Mouse (Mus musculus): ENCODE measurements at regions not wholly inside any gene's neighbourhood (a gene's known extent, or its start where the extent isn't known, plus 50 kb on each side); places are given as distances from the start of the nearest gene placed in this dataset.

DNA sequence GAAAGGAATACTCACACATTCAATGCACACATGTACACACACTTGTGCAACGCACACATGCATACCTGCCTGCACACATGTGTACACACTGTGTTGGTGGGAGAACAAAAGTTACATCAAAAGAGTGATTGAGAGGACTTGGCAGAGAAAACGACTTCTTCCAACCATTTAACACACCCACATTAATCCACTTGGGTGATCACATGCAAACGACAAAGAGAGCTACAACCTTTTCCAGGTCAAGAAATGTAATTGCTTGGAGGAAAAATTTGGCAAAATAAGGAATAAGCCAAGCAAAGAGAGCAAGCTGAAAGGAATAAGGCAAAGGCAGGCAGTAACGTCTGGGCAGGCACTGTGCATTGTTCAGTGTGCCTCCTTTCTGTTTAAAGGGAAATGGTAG is 67.3 kb downstream of the C1d start:
- ATAC-seq (ENCODE audit: insufficient number of reproducible peaks, insufficient read depth, low FRiP score, low read depth) = no peak
- Histone ChIP-seq H3K9ac (ENCODE audit: low read length) (no peak overlapping the region), H3K4me1 (ENCODE audit: control insufficient read depth in 2 of 2, insufficient read depth in 2 of 2, low read length in 2 of 2) (no peaks in the 10 kb centered on the region), H3K4me2 (ENCODE audit: low read length) (no peak overlapping the region), H3K27ac (replicated peaks in 1 of 2; ENCODE audit: control insufficient read depth in 1 of 2, insufficient read depth in 1 of 2, low read depth in 2 of 2, low read length in 2 of 2) (no peak overlapping the region), H3K36me3 (ENCODE audit: control insufficient read depth, insufficient read depth, low read length) (no peaks in the 10 kb centered on the region), H3K27me3 (ENCODE audit: control insufficient read depth, insufficient read depth, low read length) (no peaks in the 10 kb centered on the region), H3K4me3 (ENCODE audit: control insufficient read depth in 1 of 2, insufficient read depth in 1 of 2, low read depth in 1 of 2, low read length in 2 of 2) (no peak overlapping the region), H3K9me3 (ENCODE audit: control insufficient read depth, low read length) (no peaks in the 10 kb centered on the region)
- WGBS = 62% methylated on average over 4 of the region's 4 CpGs

DNA sequence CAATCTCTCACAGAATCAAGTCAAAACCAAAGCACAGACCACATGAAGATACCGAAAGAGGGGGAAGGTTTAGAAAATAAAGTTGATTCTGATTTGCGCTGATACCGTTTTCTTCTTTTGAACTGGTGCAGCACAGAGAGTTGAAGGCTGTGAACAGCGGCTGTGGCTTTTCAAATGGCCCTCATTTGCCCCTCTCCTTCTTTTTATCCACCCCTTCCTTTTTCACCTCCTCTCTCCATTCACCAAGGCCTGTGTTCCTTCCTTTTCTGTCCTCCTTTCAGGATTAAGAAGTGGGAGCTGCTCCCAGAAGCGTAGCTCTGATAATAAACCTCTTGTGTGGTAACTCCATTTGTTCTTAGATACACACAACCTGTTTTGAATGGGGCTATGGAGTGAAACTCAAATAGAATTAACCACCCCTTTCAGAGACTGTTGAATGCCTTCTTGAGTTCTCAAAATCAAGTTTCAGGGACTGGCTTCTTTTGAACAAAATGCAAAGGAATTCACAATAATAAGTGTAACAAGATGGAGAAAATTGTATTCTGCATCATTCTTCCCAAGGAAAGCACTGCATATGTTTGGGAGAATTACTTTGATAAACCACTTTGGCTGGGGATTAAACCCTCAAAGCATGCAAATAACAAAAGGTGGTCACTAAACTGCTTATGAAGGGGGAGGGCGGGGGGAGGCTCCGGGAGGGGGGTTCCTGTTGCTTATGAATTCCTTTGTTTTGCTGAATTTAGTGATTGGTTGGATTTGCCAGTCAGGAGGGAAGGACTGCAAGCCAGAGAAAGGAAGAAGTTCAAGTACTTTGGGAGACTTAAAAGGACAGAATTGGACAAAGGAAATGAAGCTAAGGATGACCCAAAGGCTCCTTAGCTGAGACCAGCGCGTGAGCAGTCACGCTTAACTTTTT is 68.6 kb downstream of the C1d start:
- H3K9ac ChIP-seq (ENCODE audit: low read length) = no peak overlapping the region
- no peaks in the 10 kb centered on the region for H3K27me3 ChIP-seq (ENCODE audit: control insufficient read depth, insufficient read depth, low read length)
- no peak overlapping the region for H3K27ac ChIP-seq (replicated peaks in 1 of 2; ENCODE audit: control insufficient read depth in 1 of 2, insufficient read depth in 1 of 2, low read depth in 2 of 2, low read length in 2 of 2)
- no peaks in the 10 kb centered on the region for H3K9me3 ChIP-seq (ENCODE audit: control insufficient read depth, low read length)
- no peaks in the 10 kb centered on the region for H3K36me3 ChIP-seq (ENCODE audit: control insufficient read depth, insufficient read depth, low read length)
- H3K4me3 ChIP-seq (ENCODE audit: control insufficient read depth in 1 of 2, insufficient read depth in 1 of 2, low read depth in 1 of 2, low read length in 2 of 2) = no peak overlapping the region
- no peak overlapping the region for H3K4me2 ChIP-seq (ENCODE audit: low read length)
- no peaks in the 10 kb centered on the region for H3K4me1 ChIP-seq (ENCODE audit: control insufficient read depth in 2 of 2, insufficient read depth in 2 of 2, low read length in 2 of 2)
- ATAC-seq (ENCODE audit: insufficient number of reproducible peaks, insufficient read depth, low FRiP score, low read depth) = no peak
- WGBS = 66% methylated on average over 10 of the region's 10 CpGs

DNA sequence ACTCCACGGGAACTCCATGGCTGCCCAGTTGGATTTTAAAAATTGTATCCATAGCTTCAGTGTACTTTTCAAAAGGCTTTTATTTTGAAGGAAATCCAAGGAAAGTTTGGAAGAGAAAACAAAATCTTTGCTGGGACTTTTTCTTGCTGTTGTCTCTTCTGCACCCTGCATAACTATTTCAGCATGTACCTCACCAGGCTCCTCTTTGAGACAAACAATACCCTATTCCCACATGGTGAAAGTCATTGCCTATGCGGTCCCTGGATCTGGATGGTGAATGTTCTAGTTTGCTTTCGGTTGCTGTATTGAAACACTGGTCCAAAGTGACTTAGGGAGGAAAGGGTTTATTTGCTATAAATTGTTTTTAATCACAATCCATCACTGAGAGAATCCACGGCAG is 69.3 kb downstream of the C1d start:
- no peak for ATAC-seq (ENCODE audit: insufficient number of reproducible peaks, insufficient read depth, low FRiP score, low read depth)
- no peak overlapping the region for H3K4me2 ChIP-seq (ENCODE audit: low read length)
- 76% methylated on average over 4 of the region's 4 CpGs for WGBS
- no peak overlapping the region for H3K9ac ChIP-seq (ENCODE audit: low read length)
- no peaks in the 10 kb centered on the region for H3K27me3 ChIP-seq (ENCODE audit: control insufficient read depth, insufficient read depth, low read length)
- H3K27ac ChIP-seq (replicated peaks in 1 of 2; ENCODE audit: control insufficient read depth in 1 of 2, insufficient read depth in 1 of 2, low read depth in 2 of 2, low read length in 2 of 2) = no peak overlapping the region
- no peak overlapping the region for H3K4me3 ChIP-seq (ENCODE audit: control insufficient read depth in 1 of 2, insufficient read depth in 1 of 2, low read depth in 1 of 2, low read length in 2 of 2)
- no peaks in the 10 kb centered on the region for H3K4me1 ChIP-seq (ENCODE audit: control insufficient read depth in 2 of 2, insufficient read depth in 2 of 2, low read length in 2 of 2)
- no peaks in the 10 kb centered on the region for H3K36me3 ChIP-seq (ENCODE audit: control insufficient read depth, insufficient read depth, low read length)
- H3K9me3 ChIP-seq (ENCODE audit: control insufficient read depth, low read length) = no peaks in the 10 kb centered on the region

DNA sequence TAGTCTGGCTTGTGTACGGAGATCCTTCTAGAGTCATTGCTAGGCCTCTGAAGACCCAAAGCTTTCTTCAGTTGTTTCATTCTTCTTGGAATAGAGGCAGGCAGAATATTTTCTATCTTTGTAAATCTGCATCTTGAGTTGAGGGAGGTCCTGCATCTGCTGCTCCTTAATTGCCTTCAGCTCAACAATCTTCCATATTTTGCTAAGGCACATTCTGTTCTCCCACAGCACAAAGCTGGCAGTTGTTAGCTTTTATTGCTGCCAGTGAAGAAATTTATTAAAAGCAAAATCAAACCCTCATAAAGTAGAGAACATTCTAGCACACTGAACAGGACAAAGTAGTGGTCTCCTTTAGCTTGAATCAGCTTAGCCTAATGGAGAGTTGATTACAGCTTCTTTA is 94.1 kb downstream of the C1d start:
- WGBS = 81% methylated on average over 1 of the region's 1 CpGs
- H3K27me3 ChIP-seq (ENCODE audit: control insufficient read depth, insufficient read depth, low read length) = no peaks in the 10 kb centered on the region
- ATAC-seq (ENCODE audit: insufficient number of reproducible peaks, insufficient read depth, low FRiP score, low read depth) = no peak
- H3K4me3 ChIP-seq (ENCODE audit: control insufficient read depth in 1 of 2, insufficient read depth in 1 of 2, low read depth in 1 of 2, low read length in 2 of 2) = no peak overlapping the region
- no peak overlapping the region for H3K4me2 ChIP-seq (ENCODE audit: low read length)
- no peaks in the 10 kb centered on the region for H3K9me3 ChIP-seq (ENCODE audit: control insufficient read depth, low read length)
- H3K36me3 ChIP-seq (ENCODE audit: control insufficient read depth, insufficient read depth, low read length) = no peaks in the 10 kb centered on the region
- no peak overlapping the region for H3K9ac ChIP-seq (ENCODE audit: low read length)
- H3K4me1 ChIP-seq (ENCODE audit: control insufficient read depth in 2 of 2, insufficient read depth in 2 of 2, low read length in 2 of 2) = no peaks in the 10 kb centered on the region
- no peak overlapping the region for H3K27ac ChIP-seq (replicated peaks in 1 of 2; ENCODE audit: control insufficient read depth in 1 of 2, insufficient read depth in 1 of 2, low read depth in 2 of 2, low read length in 2 of 2)

DNA sequence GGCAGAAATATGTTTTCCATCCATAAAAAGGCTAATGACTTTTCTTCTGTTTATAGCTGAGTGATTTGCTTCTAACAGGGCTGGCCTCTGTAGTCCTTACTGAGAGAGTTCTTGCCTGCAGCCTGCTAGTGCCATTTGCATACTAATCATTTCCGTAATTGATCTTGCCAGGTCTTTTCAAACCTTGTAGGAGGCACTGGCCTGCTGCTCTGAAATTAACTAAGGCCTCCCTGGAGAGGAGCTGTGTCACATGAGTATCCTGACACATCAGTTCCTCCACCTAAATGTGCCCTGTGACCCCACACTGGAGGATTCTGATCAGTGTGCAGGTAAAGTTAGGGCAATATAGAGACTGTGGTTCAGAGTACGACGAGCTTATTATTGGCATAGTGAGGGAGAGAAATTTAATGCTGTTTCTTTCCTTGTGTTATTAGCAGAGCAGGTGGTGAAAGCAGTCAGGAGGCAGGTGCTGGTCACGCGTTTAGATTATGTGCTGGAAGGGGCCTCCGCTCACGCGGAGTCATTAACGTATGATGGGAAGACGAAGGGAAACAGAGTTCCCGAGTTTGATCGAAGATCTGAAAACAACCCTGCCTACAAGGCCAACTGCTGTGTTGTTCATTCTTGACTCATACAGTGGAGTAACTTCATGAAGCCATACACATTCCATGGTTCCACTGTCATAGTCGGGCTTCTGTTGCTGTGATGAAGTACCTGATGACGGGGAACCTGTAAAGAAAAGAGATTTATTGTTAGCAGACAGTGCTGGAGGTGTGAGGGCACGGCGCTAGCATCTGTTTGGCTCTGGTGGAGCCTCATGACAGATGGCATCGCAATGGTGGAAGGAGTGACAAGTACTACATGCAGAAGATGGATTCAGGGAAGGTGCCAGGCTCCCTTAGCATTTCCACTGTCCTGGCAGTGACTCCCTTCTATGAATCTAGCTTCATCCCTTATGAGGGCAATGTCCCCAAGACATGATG is 95.1 kb downstream of the C1d start:
- H3K36me3 ChIP-seq (ENCODE audit: control insufficient read depth, insufficient read depth, low read length) = no peaks in the 10 kb centered on the region
- no peaks in the 10 kb centered on the region for H3K9me3 ChIP-seq (ENCODE audit: control insufficient read depth, low read length)
- H3K4me1 ChIP-seq (ENCODE audit: control insufficient read depth in 2 of 2, insufficient read depth in 2 of 2, low read length in 2 of 2) = no peaks in the 10 kb centered on the region
- no peak overlapping the region for H3K27ac ChIP-seq (replicated peaks in 1 of 2; ENCODE audit: control insufficient read depth in 1 of 2, insufficient read depth in 1 of 2, low read depth in 2 of 2, low read length in 2 of 2)
- WGBS = 69% methylated on average over 17 of the region's 17 CpGs
- no peak overlapping the region for H3K4me2 ChIP-seq (ENCODE audit: low read length)
- no peaks in the 10 kb centered on the region for H3K27me3 ChIP-seq (ENCODE audit: control insufficient read depth, insufficient read depth, low read length)
- ATAC-seq (ENCODE audit: insufficient number of reproducible peaks, insufficient read depth, low FRiP score, low read depth) = no peak
- H3K4me3 ChIP-seq (ENCODE audit: control insufficient read depth in 1 of 2, insufficient read depth in 1 of 2, low read depth in 1 of 2, low read length in 2 of 2) = no peak overlapping the region
- H3K9ac ChIP-seq (ENCODE audit: low read length) = no peak overlapping the region

DNA sequence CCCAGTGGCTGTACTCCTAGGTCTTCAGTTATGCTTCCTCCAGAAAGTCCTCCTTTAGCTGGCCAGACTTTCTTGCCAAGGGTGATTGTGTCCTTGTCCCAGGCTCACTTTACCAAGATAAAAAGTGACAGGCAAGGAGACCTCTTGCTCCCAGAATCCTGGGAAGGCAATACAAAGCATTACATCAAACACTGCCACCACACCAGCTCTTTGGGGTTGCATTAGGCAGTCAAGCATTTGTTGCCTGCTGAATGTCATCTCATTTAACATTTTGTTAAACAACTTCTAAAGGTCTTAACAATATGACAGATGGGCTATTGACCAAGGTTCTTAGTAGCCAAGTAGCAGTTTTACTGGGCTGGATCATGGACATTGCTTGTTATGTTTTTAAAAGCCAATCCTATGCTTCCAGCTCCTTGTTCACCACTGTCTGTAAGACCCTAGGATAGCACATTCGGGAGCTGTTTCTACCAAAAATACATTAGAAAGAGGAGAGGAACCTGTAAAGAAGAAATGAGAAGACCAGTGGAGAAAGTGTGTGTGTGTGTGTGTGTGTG is 102.4 kb downstream of the C1d start:
- no peak overlapping the region for H3K4me3 ChIP-seq (ENCODE audit: control insufficient read depth in 1 of 2, insufficient read depth in 1 of 2, low read depth in 1 of 2, low read length in 2 of 2)
- WGBS = 74% methylated on average over 1 of the region's 1 CpGs
- no peaks in the 10 kb centered on the region for H3K36me3 ChIP-seq (ENCODE audit: control insufficient read depth, insufficient read depth, low read length)
- no peaks in the 10 kb centered on the region for H3K4me1 ChIP-seq (ENCODE audit: control insufficient read depth in 2 of 2, insufficient read depth in 2 of 2, low read length in 2 of 2)
- no peak overlapping the region for H3K27ac ChIP-seq (replicated peaks in 1 of 2; ENCODE audit: control insufficient read depth in 1 of 2, insufficient read depth in 1 of 2, low read depth in 2 of 2, low read length in 2 of 2)
- H3K9me3 ChIP-seq (ENCODE audit: control insufficient read depth, low read length) = 0 out of 2 replicates have a peak, but pooled peaks cover 4% of the 10 kb centered on the region
- ATAC-seq (ENCODE audit: insufficient number of reproducible peaks, insufficient read depth, low FRiP score, low read depth) = no peak
- no peaks in the 10 kb centered on the region for H3K27me3 ChIP-seq (ENCODE audit: control insufficient read depth, insufficient read depth, low read length)
- no peak overlapping the region for H3K4me2 ChIP-seq (ENCODE audit: low read length)
- no peak overlapping the region for H3K9ac ChIP-seq (ENCODE audit: low read length)

DNA sequence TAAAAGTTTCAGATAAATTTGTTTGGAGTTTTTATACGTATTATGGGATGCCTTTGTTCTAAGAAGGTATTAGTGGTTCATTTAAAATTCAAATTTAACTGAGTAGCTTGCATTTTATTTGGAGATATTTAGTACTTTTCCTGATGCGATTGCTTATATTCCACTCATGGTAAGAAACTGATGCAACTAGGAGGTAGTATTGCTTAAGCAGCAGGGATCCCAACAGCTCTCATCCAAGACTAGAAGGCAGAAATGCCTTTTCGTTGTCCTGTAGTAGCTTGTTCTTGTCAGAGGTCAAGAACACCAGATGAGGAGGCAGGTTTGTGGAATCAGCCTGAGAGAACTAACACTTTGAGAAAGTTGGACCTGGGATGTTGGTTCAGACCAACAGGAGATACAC is 120.5 kb downstream of the C1d start:
- Histone ChIP-seq H3K4me3 (ENCODE audit: control insufficient read depth in 1 of 2, insufficient read depth in 1 of 2, low read depth in 1 of 2, low read length in 2 of 2) (no peak overlapping the region), H3K9ac (ENCODE audit: low read length) (no peak overlapping the region), H3K9me3 (ENCODE audit: control insufficient read depth, low read length) (no peaks in the 10 kb centered on the region), H3K4me1 (ENCODE audit: control insufficient read depth in 2 of 2, insufficient read depth in 2 of 2, low read length in 2 of 2) (no peaks in the 10 kb centered on the region), H3K27ac (replicated peaks in 1 of 2; ENCODE audit: control insufficient read depth in 1 of 2, insufficient read depth in 1 of 2, low read depth in 2 of 2, low read length in 2 of 2) (no peak overlapping the region), H3K27me3 (ENCODE audit: control insufficient read depth, insufficient read depth, low read length) (no peaks in the 10 kb centered on the region), H3K4me2 (ENCODE audit: low read length) (no peak overlapping the region), H3K36me3 (ENCODE audit: control insufficient read depth, insufficient read depth, low read length) (no peaks in the 10 kb centered on the region)
- ATAC-seq (ENCODE audit: insufficient number of reproducible peaks, insufficient read depth, low FRiP score, low read depth) = no peak
- WGBS = 73% methylated on average over 3 of the region's 3 CpGs

Measured in heart, embryonic 14.5 days (tissue).